Mouse (Mus musculus) lung, postnatal 0 days (tissue): ENCODE data around the gene Srsf2. TPM values are rescaled to one million over a fixed set of nuclear protein-coding genes. Genes with fewer than 3 reads are reported as not detected.

Source experiments
- ATAC-seq: fragments of 200-750 bp; cut with Nextera tagmentation; 2 replicates; pipeline ENCODE4 v1.8.0; 2017; ENCODE audit warnings: moderate library complexity
- DNase-seq: peaks from one replicate; pipeline ENCODE4 v3.0.0-alpha.2; 2016; ENCODE audit warnings: low spot score
- H3K27ac ChIP-seq: fragments of 300-500 bp; sonication (generic); 2 replicates; pipeline ENCODE4 v1.5.1; 2014; ENCODE audit warnings: antibody characterized with exemption, mild to moderate bottlenecking, low read length, mixed read lengths
- H3K27me3 ChIP-seq: fragments of 300-500 bp; sonication (generic); replicated peaks from 2 replicates; pipeline ENCODE4 v1.6.1; 2014; ENCODE audit warnings: low read length, mixed read lengths; ENCODE audit not compliant: insufficient read depth
- H3K36me3 ChIP-seq: fragments of 300-500 bp; sonication (generic); 2 replicates; pipeline ENCODE4 v1.6.1; 2014; ENCODE audit warnings: low read length, mixed read lengths; ENCODE audit not compliant: insufficient read depth
- H3K4me1 ChIP-seq: fragments of 300-500 bp; sonication (generic); 2 replicates; pipeline ENCODE4 v1.6.1; 2014; ENCODE audit warnings: antibody characterized with exemption, low read depth, low read length, mixed read lengths; ENCODE audit not compliant: insufficient read depth
- H3K4me2 ChIP-seq: fragments of 300-500 bp; sonication (generic); replicated peaks from 2 replicates; pipeline ENCODE4 v1.6.1; 2014; ENCODE audit warnings: low read depth, mild to moderate bottlenecking, low read length, moderate library complexity, mixed read lengths
- H3K4me3 ChIP-seq: fragments of 300-500 bp; sonication (generic); 2 replicates; pipeline ENCODE4 v1.5.1; 2014; ENCODE audit warnings: low read depth, low read length
- H3K9ac ChIP-seq: fragments of 300-500 bp; sonication (generic); replicated peaks from 2 replicates; pipeline ENCODE4 v1.6.1; 2014; ENCODE audit warnings: low read depth, mild to moderate bottlenecking
- H3K9me3 ChIP-seq: fragments of 300-500 bp; sonication (generic); 2 replicates; pipeline ENCODE4 v1.6.1; 2016; ENCODE audit warnings: low read length, mixed read lengths
- CTCF ChIP-seq: IDR thresholded peaks from 2 replicates; pipeline ENCODE4 v1.5.1; 2016; ENCODE audit warnings: antibody characterized with exemption, mild to moderate bottlenecking
- EP300 ChIP-seq: IDR thresholded peaks from 2 replicates; pipeline ENCODE4 v1.6.1; 2016; ENCODE audit warnings: antibody characterized with exemption, mild to moderate bottlenecking, control low read depth
- WGBS: fragments of 180-500 bp; shearing (Covaris S2); extraction: QIAGEN DNeasy Blood & Tissue Kit; methylation state at CpG from one replicate; pipeline ENCODE4 v1.1.7; 2014; 5-methylcytosine and 5-hydroxymethylcytosine counted together
- polyA plus RNA-seq: library from polyadenylated mRNA; unstranded; fragments of >200 nt; fragmentation: Nextera tagmentation; extraction: Ambion mirVana; gene quantifications from 2 replicates; pipeline ENCODE4 v1.2.1, GENCODE M21; 2015

The Srsf2 gene
- polyA plus RNA-seq, 1 experiment from 2014 or later: 419 TPM

- H3K36me3 ChIP-seq: peaks cover 32% of the 10 kb centered on the region
- H3K9ac ChIP-seq: no peak overlapping the region
- no peak overlapping the region for H3K4me2 ChIP-seq
- ATAC-seq: no peak
- H3K27me3 ChIP-seq: no peaks in the 10 kb centered on the region
- peaks cover 8% of the 10 kb centered on the region for H3K4me1 ChIP-seq
- H3K4me3 ChIP-seq: no peak overlapping the region
- no peaks in the 10 kb centered on the region for H3K9me3 ChIP-seq
- TF ChIP-seq CTCF (peak; percentile 41), EP300 (no peak)
- no peak for DNase-seq
- 91% methylated on average over 10 of the region's 10 CpGs for WGBS
- no peak overlapping the region for H3K27ac ChIP-seq
Observed at GRCm38 (mm10) chr11:116837441-116837840, 15.5 kb downstream of the Srsf2 start.

- 79% methylated on average over 4 of the region's 4 CpGs for WGBS
- no peak overlapping the region for H3K4me3 ChIP-seq
- ATAC-seq: no peak
- H3K27ac ChIP-seq: no peak overlapping the region
- H3K27me3 ChIP-seq: no peaks in the 10 kb centered on the region
- no peak overlapping the region for H3K9ac ChIP-seq
- TF ChIP-seq EP300 (no peak), CTCF (no peak)
- H3K4me1 ChIP-seq: peaks cover 3% of the 10 kb centered on the region; the same call in 1 of the 2 replicates
- no peak for DNase-seq
- no peak overlapping the region for H3K4me2 ChIP-seq
- peaks cover 32% of the 10 kb centered on the region for H3K36me3 ChIP-seq
- no peaks in the 10 kb centered on the region for H3K9me3 ChIP-seq
Observed at GRCm38 (mm10) chr11:116836283-116836682, 16.6 kb downstream of the Srsf2 start.

GRCm38 (mm10) chr11:116834954-116835353 is 17.9 kb downstream of the Srsf2 start:
- H3K36me3 ChIP-seq: peaks cover 21% of the 10 kb centered on the region
- no peak overlapping the region for H3K27ac ChIP-seq
- H3K9ac ChIP-seq: no peak overlapping the region
- no peaks in the 10 kb centered on the region; the same call in 1 of the 2 replicates for H3K4me1 ChIP-seq
- no peak overlapping the region for H3K4me3 ChIP-seq
- no peak for ATAC-seq
- H3K9me3 ChIP-seq: no peaks in the 10 kb centered on the region
- WGBS: 89% methylated on average over 1 of the region's 1 CpGs
- H3K27me3 ChIP-seq: no peaks in the 10 kb centered on the region
- TF ChIP-seq EP300 (no peak), CTCF (no peak)
- no peak overlapping the region for H3K4me2 ChIP-seq
- DNase-seq: no peak

- ATAC-seq: no peak
- no peaks in the 10 kb centered on the region for H3K9me3 ChIP-seq
- TF ChIP-seq EP300 (no peak), CTCF (no peak)
- H3K4me1 ChIP-seq: no peaks in the 10 kb centered on the region; the same call in 1 of the 2 replicates
- DNase-seq: no peak
- no peak overlapping the region for H3K27ac ChIP-seq
- H3K4me2 ChIP-seq: no peak overlapping the region
- no peaks in the 10 kb centered on the region for H3K27me3 ChIP-seq
- H3K36me3 ChIP-seq: peaks cover 12% of the 10 kb centered on the region
- 39% methylated on average over 4 of the region's 4 CpGs for WGBS
- H3K4me3 ChIP-seq: no peak overlapping the region
- no peak overlapping the region for H3K9ac ChIP-seq
Observed at GRCm38 (mm10) chr11:116832172-116832685, 20.7 kb downstream of the Srsf2 start.

GRCm38 (mm10) chr11:116827534-116828165 is 25.2 kb downstream of the Srsf2 start, which contains the start of gene Mxra7:
Gene Mxra7, minus strand, starts transcription at chr11:116828046.
- DNase-seq (peak; percentile 73), ATAC-seq (peak; percentile 80)
- TF ChIP-seq CTCF (no peak; the same call in 1 of the 2 replicates), EP300 (no peak)
- H3K27ac ChIP-seq: peak within 1 kb of the TSS; percentile 85
- H3K9me3 ChIP-seq: no peaks in the 10 kb centered on the region
- H3K4me3 ChIP-seq: peak within 1 kb of the TSS; percentile 65
- no peaks in the 10 kb centered on the region; the same call in 1 of the 2 replicates for H3K4me1 ChIP-seq
- H3K27me3 ChIP-seq: no peaks in the 10 kb centered on the region
- no peaks in the 10 kb centered on the region for H3K36me3 ChIP-seq
- H3K9ac ChIP-seq: peak within 1 kb of the TSS; percentile 59
- H3K4me2 ChIP-seq: peak within 1 kb of the TSS; percentile 85
- WGBS: 2% methylated on average over 45 of the region's 71 CpGs

- no peaks in the 10 kb centered on the region for H3K9me3 ChIP-seq
- no peaks in the 10 kb centered on the region; the same call in 1 of the 2 replicates for H3K4me1 ChIP-seq
- H3K4me3 ChIP-seq: peak overlapping the region; percentile 65
- 35% methylated on average over 17 of the region's 17 CpGs for WGBS
- no peak for ATAC-seq
- peak overlapping the region; percentile 85 for H3K27ac ChIP-seq
- H3K27me3 ChIP-seq: no peaks in the 10 kb centered on the region
- H3K9ac ChIP-seq: peak overlapping the region; percentile 59; the same call in 1 of the 2 replicates
- no peaks in the 10 kb centered on the region for H3K36me3 ChIP-seq
- H3K4me2 ChIP-seq: peak overlapping the region; percentile 85
- DNase-seq: no peak
- TF ChIP-seq EP300: no peak
- no peak for TF ChIP-seq CTCF
Observed at GRCm38 (mm10) chr11:116826550-116827504, 26.1 kb downstream of the Srsf2 start.
